ENCODE assay signal across 10 mouse cellular contexts in the genomic region with DNA sequence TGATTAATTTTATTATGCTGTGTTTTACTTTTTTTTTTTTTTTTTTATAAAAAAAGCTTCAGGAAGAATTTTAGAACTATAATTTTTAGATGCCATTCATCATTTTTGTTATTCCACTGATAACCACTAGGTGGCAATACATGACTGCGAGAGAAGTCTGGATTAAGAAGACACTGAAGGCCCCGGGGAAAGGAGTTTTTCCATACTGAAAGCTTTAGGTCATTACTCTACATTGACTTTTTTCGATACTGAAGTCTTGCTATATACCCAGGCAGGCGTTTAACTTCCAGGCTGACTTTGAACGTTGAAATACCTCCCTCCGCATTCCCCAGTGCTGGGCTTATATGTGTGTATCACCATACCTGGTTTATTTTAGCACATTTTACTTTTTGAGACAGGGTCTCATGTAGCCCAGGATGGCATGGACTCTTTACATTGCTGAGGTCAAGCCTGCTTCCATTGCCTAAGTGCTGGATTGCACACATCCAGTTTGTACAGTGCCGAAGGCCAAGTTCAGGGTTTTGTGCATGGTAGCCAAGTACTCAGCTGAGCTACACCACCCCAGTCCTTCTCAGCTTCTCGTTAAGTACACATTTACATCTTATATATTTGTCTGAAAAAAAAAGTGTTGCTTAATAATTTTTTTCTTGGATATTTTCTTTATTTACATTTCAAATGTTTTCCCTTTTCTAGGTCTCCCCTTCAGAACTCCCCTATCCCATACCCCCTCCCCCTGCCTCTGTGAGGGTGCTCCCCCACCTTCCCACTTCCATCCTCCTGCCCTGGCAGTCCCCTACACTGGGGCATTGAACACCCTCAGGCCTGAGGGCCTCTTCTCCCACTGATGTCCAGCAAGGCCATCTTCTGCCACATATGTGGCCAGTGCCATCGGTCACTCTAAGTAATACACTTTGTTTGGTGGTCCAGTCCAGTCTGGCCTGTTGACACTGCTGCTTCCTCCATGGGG. TPM values are rescaled to one million over a fixed set of nuclear protein-coding genes. Genes with fewer than 3 reads are reported as not detected.
DNase-seq lines count a peak whose midpoint lies in the region; ATAC-seq and TF ChIP-seq lines count a peak whose summit lies in the region.
"Had no signal": no experiment of that assay in that cellular context is flagged by ENCODE, and none has a peak within 500 bp of the region (broad histone marks: within the 10 kb centered on the region; RNA-seq: fewer than 3 reads in every experiment).

No protein-coding gene starts in this region.

- no peak overlapping the region for H3K4me2 ChIP-seq in kidney, embryonic 16.5 days (replicated peaks; ENCODE audit: low read depth, low read length)
- H3K4me2 ChIP-seq: embryonic facial prominence, embryonic 15.5 days; liver, embryonic 15.5 days had no signal

- no peaks in the 10 kb centered on the region for H3K4me1 ChIP-seq in kidney, adult 2 months (ENCODE audit: control insufficient read depth, insufficient read depth, low read length)
- no peaks in the 10 kb centered on the region for H3K4me1 ChIP-seq in kidney, embryonic 16.5 days (ENCODE audit: insufficient read depth, low read length)
- H3K4me1 ChIP-seq: liver, embryonic 15.5 days had no signal

- H3K9me3 ChIP-seq in kidney, embryonic 16.5 days (ENCODE audit: low read length), result no peaks in the 10 kb centered on the region
- H3K9me3 ChIP-seq: embryonic facial prominence, embryonic 15.5 days; liver, embryonic 15.5 days had no signal

- 49% methylated on average over 9 of the region's 9 CpGs for WGBS in kidney, adult 2 months
- 53% methylated on average over 9 of the region's 9 CpGs for WGBS in kidney, embryonic 16.5 days

- ATAC-seq in kidney, embryonic 16.5 days (ENCODE audit: low FRiP score, low TSS enrichment), result no peak

- no peak overlapping the region for H3K4me3 ChIP-seq in kidney, adult 2 months (ENCODE audit: insufficient read depth, low read depth, low read length)
- H3K4me3 ChIP-seq in kidney, embryonic 16.5 days (ENCODE audit: low read length), result no peak overlapping the region
- H3K4me3 ChIP-seq: embryonic facial prominence, embryonic 15.5 days; liver, embryonic 15.5 days had no signal

- H3K9ac ChIP-seq in kidney, embryonic 16.5 days (replicated peaks; ENCODE audit: low read length), result no peak overlapping the region
- H3K9ac ChIP-seq: embryonic facial prominence, embryonic 15.5 days; liver, embryonic 15.5 days had no signal

- DNase-seq in kidney, adult 2 months, result peak; percentile 42
- peak; percentile 47 for DNase-seq in ES-CJ7 (ENCODE audit: low read depth, low spot score)
- DNase-seq in c-Kit-negative CD71-positive TER-119-positive erythroid progenitor cells, embryonic 14.5 days (ENCODE audit: low read depth, low spot score), result peak; percentile 17
- DNase-seq in hindlimb bud, embryonic 11.5 days (ENCODE audit: extremely low spot score, low read depth, low spot score), result peak; percentile 42
- DNase-seq in retina, postnatal 1 day, result peak; percentile 75
- DNase-seq in right cerebral cortex, postnatal 4 days, result no peak
- DNase-seq in urinary bladder, postnatal 10 days (ENCODE audit: low spot score), result no peak

- H3K27me3 ChIP-seq in kidney, adult 2 months (replicated peaks; ENCODE audit: control insufficient read depth, insufficient read depth, low read length), result no peaks in the 10 kb centered on the region
- no peaks in the 10 kb centered on the region for H3K27me3 ChIP-seq in kidney, embryonic 16.5 days (ENCODE audit: insufficient read depth, low read length)
- H3K27me3 ChIP-seq: embryonic facial prominence, embryonic 15.5 days; liver, embryonic 15.5 days had no signal

- H3K36me3 ChIP-seq in kidney, adult 2 months (ENCODE audit: control insufficient read depth, insufficient read depth, low read length), result no peaks in the 10 kb centered on the region; the same call in 1 of the 2 replicates
- peaks cover 31% of the 10 kb centered on the region for H3K36me3 ChIP-seq in kidney, embryonic 16.5 days (ENCODE audit: insufficient read depth, low read length)

- TF ChIP-seq POLR2A in kidney, adult 2 months (IDR thresholded peaks at IDR 0.05; ENCODE audit: low read depth, low read length), result no peak

- no peak for TF ChIP-seq CTCF in kidney, adult 2 months (conservative IDR thresholded peaks at IDR 0.05; ENCODE audit: insufficient read depth, insufficient read length, low read depth, low read length)

- H3K27ac ChIP-seq in kidney, adult 2 months (ENCODE audit: insufficient read depth, low read depth, low read length), result no peak overlapping the region
- no peak overlapping the region for H3K27ac ChIP-seq in kidney, embryonic 16.5 days (ENCODE audit: low read length)
- H3K27ac ChIP-seq: embryonic facial prominence, embryonic 15.5 days; liver, embryonic 15.5 days had no signal

RNA-seq across cellular contexts. Expression of a gene that starts 15.7 kb away (rescaled TPM):
- 18.6 and 20.0 TPM in 2 replicates for polyA plus RNA-seq in kidney, adult 2 months (2012; rRNA removed)
- polyA plus RNA-seq in kidney, embryonic 16.5 days (2015; fragmentation: Nextera tagmentation; extraction: Ambion mirVana), result 23.3 and 24.6 TPM in 2 replicates

RNA-seq across cellular contexts. Expression of a gene that starts 32.1 kb away (rescaled TPM):
- 1.4 and 2.0 TPM in 2 replicates for polyA plus RNA-seq in kidney, adult 2 months (2012; rRNA removed)
- polyA plus RNA-seq in kidney, embryonic 16.5 days (2015; fragmentation: Nextera tagmentation; extraction: Ambion mirVana), result 0.41 and 0.56 TPM in 2 replicates

Comparison
In these comparisons a context has a peak if more than half of its experiments do, and no peak if none do; other contexts are left out.
1. DNase-seq: peak in kidney, adult 2 months (single experiment), ES-CJ7 (single experiment), c-Kit-negative CD71-positive TER-119-positive erythroid progenitor cells, embryonic 14.5 days (single experiment), hindlimb bud, embryonic 11.5 days (single experiment) and retina, postnatal 1 day (single experiment); none in right cerebral cortex, postnatal 4 days (single experiment) and urinary bladder, postnatal 10 days (single experiment).